Mouse (Mus musculus) lung, embryonic 15.5 days (tissue): ENCODE measurements around the gene Sorcs3. TPM values are rescaled to one million over a fixed set of nuclear protein-coding genes. Genes with fewer than 3 reads are reported as not detected.

Source experiments
- ATAC-seq: fragments of 200-750 bp; cut with Nextera tagmentation; 2 replicates; pipeline ENCODE4 v1.8.0; 2017; ENCODE audit warnings: moderate number of reproducible peaks, borderline replicate concordance; ENCODE audit not compliant: low FRiP score, low TSS enrichment; ENCODE audit errors: extremely low read depth
- H3K27ac ChIP-seq: fragments of 300-500 bp; sonication (generic); 2 replicates; pipeline ENCODE4 v1.5.1; 2015; ENCODE audit warnings: moderate library complexity, mild to moderate bottlenecking, inconsistent platforms
- H3K27me3 ChIP-seq: fragments of 300-500 bp; sonication (generic); 2 replicates; pipeline ENCODE4 v1.6.1; 2015; ENCODE audit warnings: inconsistent platforms
- H3K36me3 ChIP-seq: fragments of 300-500 bp; sonication (generic); 2 replicates; pipeline ENCODE4 v1.6.1; 2015; ENCODE audit warnings: inconsistent platforms
- H3K4me1 ChIP-seq: fragments of 300-500 bp; sonication (generic); 2 replicates; pipeline ENCODE4 v1.6.1; 2015; ENCODE audit warnings: inconsistent platforms
- H3K4me2 ChIP-seq: fragments of 300-500 bp; sonication (generic); 2 replicates; pipeline ENCODE4 v1.6.1; 2015; ENCODE audit warnings: inconsistent platforms, mild to moderate bottlenecking, moderate library complexity
- H3K4me3 ChIP-seq: fragments of 300-500 bp; sonication (generic); 2 replicates; pipeline ENCODE4 v1.5.1; 2015; ENCODE audit warnings: mild to moderate bottlenecking, inconsistent platforms
- H3K9ac ChIP-seq: fragments of 300-500 bp; sonication (generic); 2 replicates; pipeline ENCODE4 v1.6.1; 2015; ENCODE audit warnings: inconsistent platforms
- H3K9me3 ChIP-seq: fragments of 300-500 bp; sonication (generic); 2 replicates; pipeline ENCODE4 v1.6.1; 2016; ENCODE audit warnings: inconsistent platforms
- WGBS: fragments of 180-500 bp; shearing (Covaris S2); methylation state at CpG from one replicate; pipeline ENCODE4 v1.1.7; 2015; 5-methylcytosine and 5-hydroxymethylcytosine counted together
- polyA plus RNA-seq: library from polyadenylated mRNA; unstranded; fragments of >200 nt; fragmentation: Nextera tagmentation; extraction: Ambion mirVana; gene quantifications from 2 replicates; pipeline ENCODE4 v1.2.1, GENCODE M21; 2015

Sorcs3 gene
- polyA plus RNA-seq, 1 experiment from 2014 or later = 0.25 TPM

DNA sequence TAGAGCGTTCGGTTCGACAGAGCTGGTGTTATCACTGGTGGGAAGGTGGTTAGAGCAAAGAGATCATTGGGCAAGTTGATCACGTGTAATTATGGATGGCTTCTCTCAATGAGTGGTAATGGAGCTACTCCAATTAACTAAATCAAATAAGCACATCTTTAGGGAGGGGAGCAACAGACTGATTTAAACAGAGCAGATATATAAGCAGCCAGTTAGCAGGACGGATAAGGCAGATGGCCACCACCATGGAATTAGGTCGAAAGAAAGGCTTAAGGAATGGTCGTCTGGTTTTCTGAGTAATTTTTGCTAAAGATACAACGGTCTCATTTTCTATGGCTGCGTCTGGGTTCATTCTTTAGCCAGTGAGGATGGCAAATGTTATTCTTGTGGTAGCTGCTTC is 549.3 kb downstream of the Sorcs3 start:
- 86% methylated on average over 9 of the region's 9 CpGs for WGBS
- Histone ChIP-seq H3K36me3 (no peaks in the 10 kb centered on the region), H3K9ac (no peak overlapping the region), H3K27ac (no peak overlapping the region), H3K4me2 (no peak overlapping the region), H3K4me3 (no peak overlapping the region), H3K27me3 (no peaks in the 10 kb centered on the region), H3K9me3 (no peaks in the 10 kb centered on the region), H3K4me1 (no peaks in the 10 kb centered on the region)
- ATAC-seq = no peak

DNA sequence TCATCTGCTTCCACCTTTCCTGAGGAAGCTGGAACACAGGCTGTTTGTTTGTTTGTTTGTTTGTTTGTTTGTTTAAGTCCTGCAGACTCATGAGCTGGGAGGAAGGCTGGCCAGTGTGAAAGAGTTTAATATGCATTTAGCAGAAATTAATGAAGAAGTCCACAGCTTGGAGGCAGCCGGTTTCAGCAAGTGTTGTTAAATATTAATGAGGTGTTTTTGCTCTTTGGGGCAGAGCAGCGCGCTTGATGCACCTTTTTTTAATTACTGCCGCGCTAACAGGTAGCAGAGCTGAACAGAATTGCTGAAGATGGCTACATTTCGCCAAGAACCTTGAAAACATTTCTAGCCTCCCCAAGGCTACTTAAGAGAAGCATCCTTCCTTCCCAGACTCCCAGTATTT is 551.0 kb downstream of the Sorcs3 start:
- Histone ChIP-seq H3K9ac (no peak overlapping the region), H3K27me3 (no peaks in the 10 kb centered on the region), H3K36me3 (no peaks in the 10 kb centered on the region), H3K4me1 (no peaks in the 10 kb centered on the region), H3K9me3 (no peaks in the 10 kb centered on the region), H3K4me3 (no peak overlapping the region), H3K4me2 (no peak overlapping the region), H3K27ac (no peak overlapping the region)
- WGBS = 77% methylated on average over 6 of the region's 6 CpGs
- no peak for ATAC-seq

DNA sequence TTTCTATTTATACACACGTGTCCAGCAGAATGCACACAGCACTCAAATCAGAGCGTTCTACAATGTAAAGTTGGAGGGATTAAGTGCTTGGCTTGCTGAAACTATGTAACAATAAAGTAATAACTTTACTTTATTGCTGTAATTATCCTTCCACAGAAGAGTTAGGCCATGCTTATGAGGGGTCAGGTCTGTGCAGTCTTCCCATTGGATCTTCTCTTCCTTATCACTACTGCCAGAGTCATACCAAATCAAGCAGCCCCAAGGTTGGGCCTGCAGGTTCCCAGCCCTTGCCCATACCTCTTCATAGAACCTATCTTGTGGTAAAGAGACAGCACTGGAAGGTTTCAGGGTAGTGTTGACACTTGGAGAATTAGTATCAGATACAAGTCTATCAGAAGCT is 560.7 kb downstream of the Sorcs3 start:
- Histone ChIP-seq H3K4me3 (no peak overlapping the region), H3K36me3 (no peaks in the 10 kb centered on the region), H3K9ac (no peak overlapping the region), H3K4me2 (no peak overlapping the region), H3K9me3 (no peaks in the 10 kb centered on the region), H3K27ac (no peak overlapping the region), H3K4me1 (no peaks in the 10 kb centered on the region), H3K27me3 (no peaks in the 10 kb centered on the region)
- no peak for ATAC-seq
- WGBS = 86% methylated on average over 2 of the region's 2 CpGs

DNA sequence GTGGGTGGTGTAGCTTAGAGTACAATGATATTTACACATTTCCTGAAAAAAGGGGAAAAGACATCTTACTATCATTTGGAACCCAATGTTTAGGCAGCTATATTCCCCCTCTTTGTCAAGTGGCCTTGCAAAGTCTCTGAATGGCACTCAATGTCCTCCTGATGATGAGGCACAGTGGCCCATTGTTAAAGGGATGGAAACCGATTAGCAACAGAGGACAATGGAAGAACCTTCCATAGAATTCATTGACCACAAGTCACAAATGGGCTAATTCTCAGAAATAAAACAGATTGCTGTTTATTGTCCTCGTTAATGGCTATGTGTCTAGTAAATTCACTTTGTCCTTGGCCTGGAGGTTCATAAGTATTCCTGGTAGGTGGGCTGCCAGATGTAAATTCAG is 565.7 kb downstream of the Sorcs3 start:
- H3K27me3 ChIP-seq = no peaks in the 10 kb centered on the region
- no peaks in the 10 kb centered on the region for H3K4me1 ChIP-seq
- no peaks in the 10 kb centered on the region for H3K36me3 ChIP-seq
- H3K9me3 ChIP-seq = no peaks in the 10 kb centered on the region
- H3K4me3 ChIP-seq = no peak overlapping the region
- no peak overlapping the region for H3K9ac ChIP-seq
- no peak overlapping the region for H3K4me2 ChIP-seq
- WGBS = 67% methylated on average over 2 of the region's 2 CpGs
- no peak overlapping the region for H3K27ac ChIP-seq
- no peak for ATAC-seq

DNA sequence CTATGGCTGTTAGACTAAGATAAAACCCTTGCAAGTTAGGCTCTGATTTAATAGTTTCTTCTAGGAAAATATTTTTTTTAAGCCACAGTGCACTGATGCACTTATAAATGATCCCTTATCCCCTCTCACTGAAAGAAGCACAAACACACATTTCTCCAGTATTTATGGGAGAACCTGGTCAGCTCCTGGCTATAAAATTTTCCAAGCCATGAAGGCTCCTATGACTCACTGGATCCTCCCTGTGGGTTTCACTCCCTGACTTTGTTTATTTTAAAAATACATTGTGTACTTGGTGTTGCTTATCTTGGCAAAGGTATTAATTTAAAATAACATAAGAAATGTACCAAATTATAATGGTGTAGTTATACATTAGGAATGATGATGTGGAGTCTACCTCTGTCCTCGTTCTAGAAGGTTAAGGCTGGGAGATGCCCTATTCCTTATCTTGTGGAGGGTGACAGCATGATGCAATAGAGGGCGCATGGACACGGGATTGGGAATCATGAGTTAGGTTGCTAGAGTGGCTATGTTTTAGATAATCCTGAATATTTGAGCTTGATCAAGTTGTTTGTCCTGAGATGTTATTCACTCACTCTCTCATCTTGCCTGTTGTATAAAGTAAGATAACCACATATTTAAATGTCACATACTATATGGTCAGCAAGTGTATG is 573.4 kb downstream of the Sorcs3 start:
- H3K27ac ChIP-seq = no peak overlapping the region
- no peak for ATAC-seq
- no peaks in the 10 kb centered on the region for H3K9me3 ChIP-seq
- H3K27me3 ChIP-seq = no peaks in the 10 kb centered on the region
- H3K9ac ChIP-seq = no peak overlapping the region
- 75% methylated on average over 3 of the region's 3 CpGs for WGBS
- H3K4me2 ChIP-seq = no peak overlapping the region
- no peaks in the 10 kb centered on the region for H3K36me3 ChIP-seq
- no peaks in the 10 kb centered on the region for H3K4me1 ChIP-seq
- no peak overlapping the region for H3K4me3 ChIP-seq

DNA sequence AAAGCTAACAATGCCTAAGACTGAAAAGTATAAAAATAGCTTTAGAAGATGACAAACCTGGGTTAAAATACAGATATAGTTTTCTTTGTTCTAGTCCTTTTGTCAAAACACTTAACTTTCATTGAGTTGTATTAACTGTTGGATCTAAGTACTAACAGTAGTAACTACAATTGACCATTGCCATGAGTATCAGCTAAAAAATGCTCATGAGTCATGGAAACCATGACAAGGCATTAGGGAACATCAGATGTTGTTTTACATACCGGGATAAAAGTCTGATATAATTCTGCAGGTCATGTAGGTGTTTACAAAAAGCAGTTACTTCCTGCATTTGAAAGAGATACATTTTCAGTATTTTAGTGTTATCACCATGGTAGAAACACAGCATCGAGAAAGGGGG is 575.0 kb downstream of the Sorcs3 start:
- no peaks in the 10 kb centered on the region for H3K36me3 ChIP-seq
- H3K9ac ChIP-seq = no peak overlapping the region
- H3K4me3 ChIP-seq = no peak overlapping the region
- H3K9me3 ChIP-seq = no peaks in the 10 kb centered on the region
- H3K4me2 ChIP-seq = no peak overlapping the region
- 48% methylated on average over 2 of the region's 2 CpGs for WGBS
- H3K27me3 ChIP-seq = no peaks in the 10 kb centered on the region
- no peak for ATAC-seq
- H3K4me1 ChIP-seq = no peaks in the 10 kb centered on the region
- H3K27ac ChIP-seq = no peak overlapping the region

DNA sequence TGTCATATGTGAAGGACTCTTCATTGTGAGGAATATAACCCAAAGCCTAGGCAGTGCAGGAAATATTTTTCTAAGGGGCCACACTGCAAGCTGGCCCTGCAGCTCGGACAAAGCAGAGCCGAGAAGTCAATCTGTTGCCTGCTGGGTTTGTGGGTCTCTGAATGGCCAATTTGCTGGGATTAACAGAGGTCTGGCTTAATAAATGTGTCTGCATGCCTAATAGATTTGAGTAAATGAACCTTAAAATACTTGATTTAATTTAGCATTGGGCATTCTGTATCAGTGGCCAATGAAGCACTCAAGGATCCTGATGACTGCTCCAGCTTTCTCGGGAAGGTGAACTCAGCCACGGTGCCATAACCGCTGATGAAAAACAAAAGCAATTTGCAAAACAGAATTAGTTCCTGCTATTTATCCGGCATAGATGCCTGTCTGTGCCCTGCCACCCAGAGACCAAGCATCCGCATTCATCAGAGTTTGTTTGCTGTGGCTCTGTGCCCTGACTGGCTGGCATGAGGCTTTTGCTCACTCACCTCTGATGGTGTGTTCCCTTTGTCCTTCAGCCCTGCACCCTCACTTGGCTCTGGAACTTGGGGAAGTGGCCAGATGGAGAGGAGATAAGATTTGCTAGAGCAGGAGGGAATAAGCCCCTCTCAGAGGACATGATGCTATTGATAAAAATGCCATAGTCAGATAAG is 576.3 kb downstream of the Sorcs3 start:
- Histone ChIP-seq H3K9me3 (no peaks in the 10 kb centered on the region), H3K27ac (no peak overlapping the region), H3K9ac (no peak overlapping the region), H3K36me3 (no peaks in the 10 kb centered on the region), H3K4me3 (no peak overlapping the region), H3K4me1 (no peaks in the 10 kb centered on the region), H3K27me3 (no peaks in the 10 kb centered on the region), H3K4me2 (no peak overlapping the region)
- WGBS = 76% methylated on average over 7 of the region's 7 CpGs
- ATAC-seq = no peak

DNA sequence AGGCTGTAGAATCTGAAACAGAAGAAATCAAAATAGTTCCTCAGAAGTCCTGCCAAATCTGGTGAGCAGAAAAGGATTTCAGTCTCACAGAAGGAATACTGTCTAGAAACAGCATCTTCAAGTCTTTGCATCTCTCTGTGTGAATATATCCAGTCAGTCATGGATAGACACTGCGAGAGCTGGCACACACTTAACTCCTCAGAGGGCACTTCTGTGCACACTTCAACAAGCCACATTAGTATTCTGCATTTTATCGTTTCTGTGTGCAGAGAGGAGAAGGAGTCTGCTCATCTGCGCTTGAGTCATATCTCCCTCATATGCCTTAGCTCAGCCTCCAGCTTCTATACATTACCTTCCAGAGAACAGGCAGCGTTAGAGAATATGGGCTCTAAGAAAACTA is 581.4 kb downstream of the Sorcs3 start:
- no peaks in the 10 kb centered on the region for H3K4me1 ChIP-seq
- no peaks in the 10 kb centered on the region for H3K9me3 ChIP-seq
- H3K9ac ChIP-seq = no peak overlapping the region
- 81% methylated on average over 4 of the region's 4 CpGs for whole genome bisulfite sequencing
- no peak overlapping the region for H3K27ac ChIP-seq
- no peak overlapping the region for H3K4me3 ChIP-seq
- no peak for ATAC-seq
- H3K4me2 ChIP-seq = no peak overlapping the region
- H3K36me3 ChIP-seq = no peaks in the 10 kb centered on the region
- H3K27me3 ChIP-seq = no peaks in the 10 kb centered on the region

DNA sequence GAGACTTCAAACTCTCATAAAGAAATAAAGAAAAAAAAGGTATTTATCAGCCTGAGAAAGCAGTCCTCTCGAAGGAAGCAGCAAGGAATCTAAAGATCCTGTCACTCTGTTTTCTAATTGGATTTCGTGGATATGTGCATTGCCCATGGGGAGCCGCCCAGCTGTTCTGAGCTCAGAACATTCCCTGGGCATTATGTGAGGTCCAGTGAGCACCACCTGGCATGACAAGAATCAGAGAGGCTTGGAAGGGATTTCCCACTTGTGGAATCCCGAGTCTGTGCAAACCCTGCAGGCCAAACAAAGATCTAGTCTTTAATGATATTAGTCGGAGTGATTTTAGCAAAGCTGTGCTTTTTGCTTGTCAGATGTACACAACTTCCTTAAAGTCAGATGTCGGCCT is 598.7 kb downstream of the Sorcs3 start:
- Histone ChIP-seq H3K27ac (no peak overlapping the region), H3K4me3 (no peak overlapping the region), H3K9ac (no peak overlapping the region), H3K36me3 (no peaks in the 10 kb centered on the region), H3K4me1 (no peaks in the 10 kb centered on the region), H3K9me3 (no peaks in the 10 kb centered on the region), H3K4me2 (no peak overlapping the region), H3K27me3 (no peaks in the 10 kb centered on the region)
- no peak for ATAC-seq
- WGBS = 55% methylated on average over 6 of the region's 6 CpGs

DNA sequence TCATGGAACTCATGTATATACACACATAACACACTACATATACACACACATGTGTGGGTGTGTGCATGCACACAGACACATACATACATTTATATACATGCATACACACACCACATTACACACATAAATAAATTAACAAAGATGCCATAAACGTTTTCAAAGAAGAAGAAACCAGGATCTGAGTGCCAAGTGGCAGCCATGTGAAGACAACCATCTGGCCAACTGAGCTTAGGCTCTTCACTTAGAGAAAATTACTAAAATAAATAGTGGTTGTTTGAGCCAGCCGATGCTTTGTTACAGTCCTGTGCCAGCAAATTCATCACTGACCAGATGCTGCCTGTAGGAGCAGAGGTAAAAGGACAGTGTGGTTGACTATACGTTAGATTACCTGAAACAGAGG is 605.7 kb downstream of the Sorcs3 start:
- Histone ChIP-seq H3K9ac (no peak overlapping the region), H3K27me3 (no peaks in the 10 kb centered on the region), H3K27ac (no peak overlapping the region), H3K4me1 (no peaks in the 10 kb centered on the region), H3K4me3 (no peak overlapping the region), H3K9me3 (no peaks in the 10 kb centered on the region), H3K36me3 (no peaks in the 10 kb centered on the region), H3K4me2 (no peak overlapping the region)
- ATAC-seq = no peak
- WGBS = 38% methylated on average over 3 of the region's 3 CpGs

DNA sequence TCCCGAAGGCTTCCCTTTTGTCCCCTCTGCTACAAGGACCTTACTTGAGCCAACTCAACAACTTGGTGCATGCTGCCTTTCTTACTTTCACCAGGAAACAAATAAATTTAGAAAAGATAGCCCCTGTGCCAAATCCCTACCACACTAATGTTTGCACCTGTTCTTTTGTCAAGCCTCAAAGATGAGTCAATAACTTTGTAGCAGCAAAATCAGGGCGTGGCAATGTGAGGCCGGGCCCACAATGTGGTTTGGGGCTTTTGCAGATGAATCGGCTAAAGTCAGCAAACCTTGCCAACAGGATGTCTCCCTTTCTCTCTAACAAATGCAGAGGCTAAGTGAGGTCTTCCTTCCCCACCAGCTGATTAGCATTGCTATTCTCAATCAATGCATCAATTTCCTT is 608.0 kb downstream of the Sorcs3 start:
- Histone ChIP-seq H3K4me3 (no peak overlapping the region), H3K27me3 (no peaks in the 10 kb centered on the region), H3K9ac (no peak overlapping the region), H3K4me2 (no peak overlapping the region), H3K36me3 (no peaks in the 10 kb centered on the region), H3K4me1 (no peaks in the 10 kb centered on the region), H3K9me3 (no peaks in the 10 kb centered on the region), H3K27ac (no peak overlapping the region)
- ATAC-seq = no peak
- 88% methylated on average over 4 of the region's 4 CpGs for WGBS

DNA sequence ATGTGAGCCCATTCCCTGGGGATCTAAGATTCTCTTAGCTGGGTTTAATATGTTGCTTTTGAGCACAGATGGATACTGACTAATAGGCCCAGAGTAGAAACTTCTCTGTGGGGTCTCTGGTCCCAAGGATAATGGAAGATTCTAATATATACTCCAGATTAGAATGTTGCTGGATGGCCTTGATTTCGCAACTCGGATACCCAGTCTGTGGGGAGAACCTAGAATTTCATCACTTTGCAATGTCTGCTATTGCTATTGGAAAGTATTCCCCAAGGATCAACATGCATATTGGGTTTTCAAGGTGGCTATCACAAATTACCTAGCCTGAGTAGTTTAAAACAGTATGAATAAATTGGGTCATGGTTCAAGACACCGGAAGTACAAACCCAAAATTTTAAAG is 609.2 kb downstream of the Sorcs3 start:
- H3K36me3 ChIP-seq = no peaks in the 10 kb centered on the region
- no peaks in the 10 kb centered on the region for H3K4me1 ChIP-seq
- ATAC-seq = no peak
- H3K4me2 ChIP-seq = no peak overlapping the region
- 90% methylated on average over 3 of the region's 3 CpGs for WGBS
- H3K9me3 ChIP-seq = no peaks in the 10 kb centered on the region
- H3K27me3 ChIP-seq = no peaks in the 10 kb centered on the region
- no peak overlapping the region for H3K4me3 ChIP-seq
- no peak overlapping the region for H3K27ac ChIP-seq
- no peak overlapping the region for H3K9ac ChIP-seq
